Mouse (Mus musculus): ENCODE results near the gene 4921501E09Rik. TPM values are rescaled to one million over a fixed set of nuclear protein-coding genes. Genes with fewer than 3 reads are reported as not detected.

Gene 4921501E09Rik
- not detected in 2 replicates for polyA plus RNA-seq (2014; fragmentation: Nextera tagmentation; extraction: Ambion mirVana)

GRCm38 (mm10) chr17:33067958-33068357 lies at the start of gene 4921501E09Rik:
4921501E09Rik (minus strand) TSS chr17:33068058.
- no peak for DNase-seq (ENCODE audit: low spot score)
- no peaks in the 10 kb centered on the region for H3K27me3 ChIP-seq (replicated peaks; ENCODE audit: control insufficient read depth, insufficient read depth, low read length)
- H3K9ac ChIP-seq (ENCODE audit: low read depth, low read length), result no peak within 1 kb of the TSS
- WGBS, result 57% methylated on average over 1 of the region's 1 CpGs
- H3K36me3 ChIP-seq (ENCODE audit: control insufficient read depth, insufficient read depth, low read length), result no peaks in the 10 kb centered on the region
- no peaks in the 10 kb centered on the region for H3K9me3 ChIP-seq (ENCODE audit: control insufficient read depth, low read length)
- H3K4me3 ChIP-seq (ENCODE audit: low read depth, low read length), result no peak within 1 kb of the TSS
- ATAC-seq (ENCODE audit: low read depth), result no peak
- no peak within 1 kb of the TSS for H3K4me2 ChIP-seq (ENCODE audit: low read depth, low read length)
- H3K4me1 ChIP-seq (ENCODE audit: control insufficient read depth, insufficient read depth, low read length), result no peaks in the 10 kb centered on the region
- H3K27ac ChIP-seq (replicated peaks; ENCODE audit: low read depth, low read length), result no peak within 1 kb of the TSS

- no peak for DNase-seq (ENCODE audit: low spot score)
- 89% methylated on average over 2 of the region's 2 CpGs for WGBS
These were observed 29.5 kb upstream of the 4921501E09Rik start for GRCm38 (mm10) chr17:33097396-33097795.

GRCm38 (mm10) chr17:33092391-33093193 lies 24.7 kb upstream of the 4921501E09Rik start:
- H3K4me1 ChIP-seq (ENCODE audit: control insufficient read depth, insufficient read depth, low read length), result peaks cover 13% of the 10 kb centered on the region
- H3K27me3 ChIP-seq (replicated peaks; ENCODE audit: control insufficient read depth, insufficient read depth, low read length), result no peaks in the 10 kb centered on the region
- H3K27ac ChIP-seq (replicated peaks; ENCODE audit: low read depth, low read length), result peak overlapping the region; percentile 80
- no peaks in the 10 kb centered on the region for H3K9me3 ChIP-seq (ENCODE audit: control insufficient read depth, low read length)
- ATAC-seq (ENCODE audit: low read depth) (peak; percentile 69), DNase-seq (ENCODE audit: low spot score) (peak; percentile 86)
- peak overlapping the region; percentile 64 for H3K4me3 ChIP-seq (ENCODE audit: low read depth, low read length)
- 2% methylated on average over 30 of the region's 31 CpGs for WGBS
- H3K36me3 ChIP-seq (ENCODE audit: control insufficient read depth, insufficient read depth, low read length), result no peaks in the 10 kb centered on the region
- peak overlapping the region; percentile 73 for H3K9ac ChIP-seq (ENCODE audit: low read depth, low read length)
- peak overlapping the region; percentile 72 for H3K4me2 ChIP-seq (ENCODE audit: low read depth, low read length)

More at GRCm38 (mm10) chr17:33097396-33097795, 29.5 kb upstream of the 4921501E09Rik start:
- Histone ChIP-seq H3K27ac (replicated peaks; ENCODE audit: low read depth, low read length) (no peak overlapping the region), H3K9ac (ENCODE audit: low read depth, low read length) (no peak overlapping the region), H3K27me3 (replicated peaks; ENCODE audit: control insufficient read depth, insufficient read depth, low read length) (no peaks in the 10 kb centered on the region), H3K4me3 (ENCODE audit: low read depth, low read length) (no peak overlapping the region), H3K4me1 (ENCODE audit: control insufficient read depth, insufficient read depth, low read length) (peaks cover 7% of the 10 kb centered on the region), H3K9me3 (ENCODE audit: control insufficient read depth, low read length) (no peaks in the 10 kb centered on the region), H3K36me3 (ENCODE audit: control insufficient read depth, insufficient read depth, low read length) (peaks cover 4% of the 10 kb centered on the region; the same call in 1 of the 2 replicates), H3K4me2 (ENCODE audit: low read depth, low read length) (no peak overlapping the region)
- no peak for ATAC-seq (ENCODE audit: low read depth)

- peaks cover 13% of the 10 kb centered on the region for H3K4me1 ChIP-seq (ENCODE audit: control insufficient read depth, insufficient read depth, low read length)
- no peaks in the 10 kb centered on the region for H3K9me3 ChIP-seq (ENCODE audit: control insufficient read depth, low read length)
- H3K27ac ChIP-seq (replicated peaks; ENCODE audit: low read depth, low read length), result no peak overlapping the region
- DNase-seq (ENCODE audit: low spot score), result no peak
- H3K4me2 ChIP-seq (ENCODE audit: low read depth, low read length), result no peak overlapping the region
- H3K9ac ChIP-seq (ENCODE audit: low read depth, low read length), result no peak overlapping the region
- H3K36me3 ChIP-seq (ENCODE audit: control insufficient read depth, insufficient read depth, low read length), result no peaks in the 10 kb centered on the region
- no peak for ATAC-seq (ENCODE audit: low read depth)
- 96% methylated on average over 1 of the region's 1 CpGs for WGBS
- H3K27me3 ChIP-seq (replicated peaks; ENCODE audit: control insufficient read depth, insufficient read depth, low read length), result no peaks in the 10 kb centered on the region
- no peak overlapping the region for H3K4me3 ChIP-seq (ENCODE audit: low read depth, low read length)
These were observed 23.8 kb upstream of the 4921501E09Rik start for GRCm38 (mm10) chr17:33091630-33092029.

GRCm38 (mm10) chr17:33089220-33089949 lies 21.5 kb upstream of the 4921501E09Rik start, which contains the start of gene Zfp563:
Zfp563 (plus strand) TSS chr17:33089310.
- Histone ChIP-seq H3K9ac (ENCODE audit: low read depth, low read length) (peak within 1 kb of the TSS; percentile 75), H3K27me3 (replicated peaks; ENCODE audit: control insufficient read depth, insufficient read depth, low read length) (no peaks in the 10 kb centered on the region), H3K27ac (replicated peaks; ENCODE audit: low read depth, low read length) (peak within 1 kb of the TSS; percentile 88), H3K36me3 (ENCODE audit: control insufficient read depth, insufficient read depth, low read length) (no peaks in the 10 kb centered on the region), H3K9me3 (ENCODE audit: control insufficient read depth, low read length) (no peaks in the 10 kb centered on the region), H3K4me1 (ENCODE audit: control insufficient read depth, insufficient read depth, low read length) (peaks cover 13% of the 10 kb centered on the region), H3K4me2 (ENCODE audit: low read depth, low read length) (peak within 1 kb of the TSS; percentile 56), H3K4me3 (ENCODE audit: low read depth, low read length) (peak within 1 kb of the TSS; percentile 46)
- WGBS, result 5% methylated on average over 32 of the region's 34 CpGs
- DNase-seq (ENCODE audit: low spot score), result peak; percentile 95
- peak; percentile 94 for ATAC-seq (ENCODE audit: low read depth)

GRCm38 (mm10) chr17:33063001-33063400 lies 4.9 kb downstream of the 4921501E09Rik start:
- Histone ChIP-seq H3K9ac (ENCODE audit: low read depth, low read length) (no peak overlapping the region), H3K4me3 (ENCODE audit: low read depth, low read length) (no peak overlapping the region), H3K27ac (replicated peaks; ENCODE audit: low read depth, low read length) (no peak overlapping the region), H3K4me1 (ENCODE audit: control insufficient read depth, insufficient read depth, low read length) (no peaks in the 10 kb centered on the region), H3K27me3 (replicated peaks; ENCODE audit: control insufficient read depth, insufficient read depth, low read length) (no peaks in the 10 kb centered on the region), H3K9me3 (ENCODE audit: control insufficient read depth, low read length) (no peaks in the 10 kb centered on the region), H3K36me3 (ENCODE audit: control insufficient read depth, insufficient read depth, low read length) (no peaks in the 10 kb centered on the region), H3K4me2 (ENCODE audit: low read depth, low read length) (no peak overlapping the region)
- DNase-seq (ENCODE audit: low spot score) (no peak), ATAC-seq (ENCODE audit: low read depth) (no peak)
- WGBS, result 0% methylated on average over 1 of the region's 1 CpGs

- DNase-seq (ENCODE audit: low spot score) (no peak), ATAC-seq (ENCODE audit: low read depth) (no peak)
- H3K9me3 ChIP-seq (ENCODE audit: control insufficient read depth, low read length), result no peaks in the 10 kb centered on the region
- no peak overlapping the region for H3K4me3 ChIP-seq (ENCODE audit: low read depth, low read length)
- H3K27me3 ChIP-seq (replicated peaks; ENCODE audit: control insufficient read depth, insufficient read depth, low read length), result no peaks in the 10 kb centered on the region
- WGBS, result 11% methylated on average over 1 of the region's 1 CpGs
- no peak overlapping the region for H3K27ac ChIP-seq (replicated peaks; ENCODE audit: low read depth, low read length)
- H3K4me2 ChIP-seq (ENCODE audit: low read depth, low read length), result no peak overlapping the region
- H3K9ac ChIP-seq (ENCODE audit: low read depth, low read length), result no peak overlapping the region
- H3K36me3 ChIP-seq (ENCODE audit: control insufficient read depth, insufficient read depth, low read length), result no peaks in the 10 kb centered on the region
- no peaks in the 10 kb centered on the region for H3K4me1 ChIP-seq (ENCODE audit: control insufficient read depth, insufficient read depth, low read length)
These were observed 9.1 kb downstream of the 4921501E09Rik start for GRCm38 (mm10) chr17:33058791-33059190.

GRCm38 (mm10) chr17:33032900-33033891 lies 34.7 kb downstream of the 4921501E09Rik start, which contains the start of gene Zfp763:
Zfp763 (minus strand) TSS chr17:33033402.
- peak within 1 kb of the TSS; percentile 87 for H3K4me3 ChIP-seq (ENCODE audit: low read depth, low read length)
- peak within 1 kb of the TSS; percentile 87 for H3K27ac ChIP-seq (replicated peaks; ENCODE audit: low read depth, low read length)
- peak; percentile 99 for ATAC-seq (ENCODE audit: low read depth)
- no peaks in the 10 kb centered on the region for H3K27me3 ChIP-seq (replicated peaks; ENCODE audit: control insufficient read depth, insufficient read depth, low read length)
- H3K9ac ChIP-seq (ENCODE audit: low read depth, low read length), result peak within 1 kb of the TSS; percentile 88
- no peaks in the 10 kb centered on the region for H3K36me3 ChIP-seq (ENCODE audit: control insufficient read depth, insufficient read depth, low read length)
- peak within 1 kb of the TSS; percentile 61 for H3K4me2 ChIP-seq (ENCODE audit: low read depth, low read length)
- peaks cover 3% of the 10 kb centered on the region; the same call in 1 of the 2 replicates for H3K4me1 ChIP-seq (ENCODE audit: control insufficient read depth, insufficient read depth, low read length)
- H3K9me3 ChIP-seq (ENCODE audit: control insufficient read depth, low read length), result 0 out of 2 replicates have a peak, but pooled peaks cover 10% of the 10 kb centered on the region
- peak; percentile 95 for DNase-seq (ENCODE audit: low spot score)
- 3% methylated on average over 27 of the region's 27 CpGs for WGBS
